Mouse (Mus musculus) mesoderm, embryonic 11.5 days (tissue): ENCODE measurements around the gene Dpysl4.

Source experiments
- DNase-seq: peaks from one replicate; pipeline ENCODE4 v3.0.0-alpha.2; 2012; ENCODE audit warnings: low read depth, low spot score

Dpysl4 gene

GRCm38 (mm10) chr7:139085629-139086194 lies at the start of gene Dpysl4:
Gene Dpysl4, plus strand, starts transcription at chr7:139086001.
- DNase-seq = peak; percentile 81

GRCm38 (mm10) chr7:139063406-139063805 lies 22.4 kb upstream of the Dpysl4 start:
- peak; percentile 43 for DNase-seq

GRCm38 (mm10) chr7:139068182-139068623 lies 17.6 kb upstream of the Dpysl4 start:
- peak; percentile 78 for DNase-seq

GRCm38 (mm10) chr7:139074189-139074588 lies 11.6 kb upstream of the Dpysl4 start:
- peak; percentile 74 for DNase-seq

- peak; percentile 85 for DNase-seq
These were observed 10.6 kb upstream of the Dpysl4 start for GRCm38 (mm10) chr7:139075054-139075794.

GRCm38 (mm10) chr7:139077283-139077682 lies 8.5 kb upstream of the Dpysl4 start:
- peak; percentile 60 for DNase-seq

- no peak for DNase-seq
These were observed 7.6 kb upstream of the Dpysl4 start for GRCm38 (mm10) chr7:139078181-139078580.

- DNase-seq = no peak
These were observed 6.7 kb upstream of the Dpysl4 start for GRCm38 (mm10) chr7:139079141-139079540.

- DNase-seq = peak; percentile 42
These were observed 5.1 kb upstream of the Dpysl4 start for GRCm38 (mm10) chr7:139080714-139081113.

GRCm38 (mm10) chr7:139081158-139081557 lies 4.6 kb upstream of the Dpysl4 start:
- no peak for DNase-seq

GRCm38 (mm10) chr7:139082281-139082680 lies 3.5 kb upstream of the Dpysl4 start:
- DNase-seq = no peak

- DNase-seq = no peak
These were observed 1.5 kb upstream of the Dpysl4 start for GRCm38 (mm10) chr7:139084316-139084715.

GRCm38 (mm10) chr7:139086195-139087158 lies 676 bp downstream of the Dpysl4 start:
- DNase-seq = peak; percentile 47

- DNase-seq = no peak
These were observed 2.0 kb downstream of the Dpysl4 start for GRCm38 (mm10) chr7:139087801-139088200.

GRCm38 (mm10) chr7:139089892-139090874 lies 4.4 kb downstream of the Dpysl4 start:
- DNase-seq = no peak

- DNase-seq = no peak
These were observed 5.9 kb downstream of the Dpysl4 start for GRCm38 (mm10) chr7:139091681-139092080.

GRCm38 (mm10) chr7:139092676-139093075 lies 6.9 kb downstream of the Dpysl4 start:
- DNase-seq = no peak

- no peak for DNase-seq
These were observed 7.3 kb downstream of the Dpysl4 start for GRCm38 (mm10) chr7:139093124-139093523.

- no peak for DNase-seq
These were observed 8.0 kb downstream of the Dpysl4 start for GRCm38 (mm10) chr7:139093781-139094180.

GRCm38 (mm10) chr7:139094761-139095160 lies 9.0 kb downstream of the Dpysl4 start:
- no peak for DNase-seq

GRCm38 (mm10) chr7:139095282-139095681 lies 9.5 kb downstream of the Dpysl4 start:
- DNase-seq = no peak
